Mouse (Mus musculus) C2C12 (cell line): ENCODE data around the gene Hist1h2ai.
"Not testable (repeated sequence)": the region's sequence is repeated elsewhere in the genome, so short reads cannot be mapped to it uniquely, and the experiment has no call there.

Experiments
- CTCF ChIP-seq: IDR thresholded peaks from one replicate; pipeline ENCODE4 v1.5.1; 2011; ENCODE audit not compliant: control insufficient read depth, insufficient read depth, insufficient read length
- MAX ChIP-seq: IDR thresholded peaks from one replicate; pipeline ENCODE4 v1.6.1; 2011; ENCODE audit warnings: mild to moderate bottlenecking, control low read depth

GRCm38 (mm10) chr13:21717397-21718357 is 1.5 kb downstream of the Hist1h2ai start, which contains the start of gene Hist1h3h:
- TF ChIP-seq CTCF, MAX: not testable (repeated sequence)
